Mouse (Mus musculus) hindbrain, embryonic 12.5 days (tissue): ENCODE results near the gene Igdcc3. TPM values are rescaled to one million over a fixed set of nuclear protein-coding genes. Genes with fewer than 3 reads are reported as not detected.
A peak's percentile ranks its signal among the peaks of the same experiment; 100 is the strongest.
"Not testable (repeated sequence)": the region's sequence is repeated elsewhere in the genome, so short reads cannot be mapped to it uniquely, and the experiment has no call there.

Experiments used
- ATAC-seq: fragments of 200-750 bp; cut with Nextera tagmentation; 2 replicates; pipeline ENCODE4 v1.8.0; 2017; ENCODE audit warnings: moderate TSS enrichment; ENCODE audit not compliant: low FRiP score
- H3K27ac ChIP-seq: fragments of 300-500 bp; sonication (generic); 2 replicates; pipeline ENCODE4 v1.5.1; 2016; ENCODE audit warnings: mild to moderate bottlenecking
- H3K27me3 ChIP-seq: fragments of 300-500 bp; sonication (generic); 2 replicates; pipeline ENCODE4 v1.6.1; 2016; ENCODE audit warnings: mild to moderate bottlenecking
- H3K36me3 ChIP-seq: fragments of 300-500 bp; sonication (generic); 2 replicates; pipeline ENCODE4 v1.6.1; 2016; ENCODE audit warnings: mild to moderate bottlenecking
- H3K4me1 ChIP-seq: fragments of 300-500 bp; sonication (generic); 2 replicates; pipeline ENCODE4 v1.6.1; 2016
- H3K4me2 ChIP-seq: fragments of 300-500 bp; sonication (generic); replicated peaks from 2 replicates; pipeline ENCODE4 v1.6.1; 2016; ENCODE audit warnings: mild to moderate bottlenecking
- H3K4me3 ChIP-seq: fragments of 300-500 bp; sonication (generic); 2 replicates; pipeline ENCODE4 v1.5.1; 2016; ENCODE audit warnings: mild to moderate bottlenecking
- H3K9ac ChIP-seq: fragments of 300-500 bp; sonication (generic); 2 replicates; pipeline ENCODE4 v1.6.1; 2016; ENCODE audit warnings: mild to moderate bottlenecking, moderate library complexity
- H3K9me3 ChIP-seq: fragments of 300-500 bp; sonication (generic); replicated peaks from 2 replicates; pipeline ENCODE4 v1.6.1; 2016; ENCODE audit warnings: mild to moderate bottlenecking
- WGBS: fragments of 180-500 bp; shearing (Covaris S2); methylation state at CpG from one replicate; pipeline ENCODE4 v1.1.7; 2016; 5-methylcytosine and 5-hydroxymethylcytosine counted together
- polyA plus RNA-seq: library from polyadenylated mRNA; unstranded; fragments of >200 nt; fragmentation: Nextera tagmentation; extraction: Ambion mirVana; gene quantifications from 2 replicates; pipeline ENCODE4 v1.2.1, GENCODE M21; 2016

Igdcc3 gene
- polyA plus RNA-seq, 1 experiment from 2014 or later, result 34.4 TPM

DNA sequence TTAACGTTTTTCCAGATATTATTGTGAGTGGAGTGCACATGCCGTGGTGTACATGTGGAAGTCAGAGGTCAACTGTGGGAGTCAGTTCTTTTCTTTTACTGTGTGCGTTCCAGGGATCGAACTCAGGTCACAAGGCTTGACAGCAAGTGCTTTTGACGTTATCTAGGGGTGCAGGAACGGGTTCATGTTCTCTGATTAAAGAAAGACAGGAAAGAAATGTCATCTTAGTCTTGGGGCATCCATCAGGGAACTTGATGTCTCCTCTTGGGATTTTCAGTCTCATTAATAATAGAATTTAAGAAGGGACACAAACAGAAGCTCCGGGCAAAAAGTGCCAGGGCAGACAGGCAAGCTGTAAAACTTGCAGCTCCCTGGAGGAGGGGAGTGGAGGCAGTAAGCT is 58.7 kb downstream of the Igdcc3 start:
- peak overlapping the region; percentile 36 for H3K27ac ChIP-seq
- 61% methylated on average over 7 of the region's 7 CpGs for WGBS
- H3K4me1 ChIP-seq, result peaks cover 14% of the 10 kb centered on the region
- no peaks in the 10 kb centered on the region for H3K27me3 ChIP-seq
- H3K9me3 ChIP-seq, result no peaks in the 10 kb centered on the region
- no peak overlapping the region for H3K9ac ChIP-seq
- H3K4me3 ChIP-seq, result no peak overlapping the region
- ATAC-seq, result no peak
- no peaks in the 10 kb centered on the region for H3K36me3 ChIP-seq
- H3K4me2 ChIP-seq, result no peak overlapping the region

DNA sequence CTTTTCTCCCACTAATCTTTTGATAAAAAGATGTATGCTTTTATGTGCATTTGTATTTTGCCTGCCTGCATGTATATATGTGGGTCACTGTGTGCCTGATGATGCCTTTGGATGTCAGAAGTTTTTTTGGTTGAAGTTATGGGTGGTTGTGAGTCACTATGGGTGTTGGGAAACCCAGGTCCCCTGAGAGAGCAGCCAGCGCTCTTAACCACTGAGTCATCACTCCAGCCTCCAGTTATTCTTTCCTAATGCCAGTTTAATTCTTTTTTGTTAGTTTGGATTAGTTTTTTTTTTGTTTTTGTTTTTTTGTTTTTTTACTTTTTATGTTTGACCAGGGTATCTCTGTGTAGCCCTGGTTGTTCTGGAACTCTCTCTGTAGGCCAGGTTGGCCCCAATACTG is 59.6 kb downstream of the Igdcc3 start:
- H3K27ac ChIP-seq, result peak overlapping the region; percentile 36; the same call in 1 of the 2 replicates
- H3K27me3 ChIP-seq, result no peaks in the 10 kb centered on the region
- H3K9me3 ChIP-seq, result no peaks in the 10 kb centered on the region
- H3K4me2 ChIP-seq, result no peak overlapping the region
- ATAC-seq, result no peak
- 77% methylated on average over 1 of the region's 1 CpGs for WGBS
- peaks cover 9% of the 10 kb centered on the region for H3K4me1 ChIP-seq
- H3K9ac ChIP-seq, result no peak overlapping the region
- H3K4me3 ChIP-seq, result no peak overlapping the region
- H3K36me3 ChIP-seq, result no peaks in the 10 kb centered on the region

DNA sequence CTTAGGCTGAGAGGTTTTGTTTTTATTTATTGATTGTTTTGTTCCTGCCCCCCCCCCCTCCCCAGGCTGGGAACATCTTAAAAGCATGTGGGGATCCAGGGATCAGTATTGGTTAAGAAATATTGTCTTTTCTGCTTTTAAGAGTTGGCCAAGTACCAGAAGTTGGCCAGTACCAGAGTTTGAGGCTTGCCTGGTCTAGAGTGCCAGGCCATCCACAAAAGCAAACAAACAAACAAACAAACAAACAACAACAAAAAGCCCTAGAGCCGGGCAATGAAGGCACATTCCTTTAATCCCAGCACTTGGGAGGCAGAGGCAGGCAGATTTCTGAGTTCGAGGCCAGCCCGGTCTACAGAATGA is 60.0 kb downstream of the Igdcc3 start:
- H3K9me3 ChIP-seq, result no peaks in the 10 kb centered on the region
- H3K4me2 ChIP-seq, result no peak overlapping the region
- H3K4me1 ChIP-seq, result peaks cover 5% of the 10 kb centered on the region
- 49% methylated on average over 3 of the region's 3 CpGs for WGBS
- no peak for ATAC-seq
- H3K27ac ChIP-seq, result peak overlapping the region; percentile 82
- H3K4me3 ChIP-seq, result no peak overlapping the region
- H3K36me3 ChIP-seq, result no peaks in the 10 kb centered on the region
- H3K9ac ChIP-seq, result no peak overlapping the region
- H3K27me3 ChIP-seq, result no peaks in the 10 kb centered on the region

DNA sequence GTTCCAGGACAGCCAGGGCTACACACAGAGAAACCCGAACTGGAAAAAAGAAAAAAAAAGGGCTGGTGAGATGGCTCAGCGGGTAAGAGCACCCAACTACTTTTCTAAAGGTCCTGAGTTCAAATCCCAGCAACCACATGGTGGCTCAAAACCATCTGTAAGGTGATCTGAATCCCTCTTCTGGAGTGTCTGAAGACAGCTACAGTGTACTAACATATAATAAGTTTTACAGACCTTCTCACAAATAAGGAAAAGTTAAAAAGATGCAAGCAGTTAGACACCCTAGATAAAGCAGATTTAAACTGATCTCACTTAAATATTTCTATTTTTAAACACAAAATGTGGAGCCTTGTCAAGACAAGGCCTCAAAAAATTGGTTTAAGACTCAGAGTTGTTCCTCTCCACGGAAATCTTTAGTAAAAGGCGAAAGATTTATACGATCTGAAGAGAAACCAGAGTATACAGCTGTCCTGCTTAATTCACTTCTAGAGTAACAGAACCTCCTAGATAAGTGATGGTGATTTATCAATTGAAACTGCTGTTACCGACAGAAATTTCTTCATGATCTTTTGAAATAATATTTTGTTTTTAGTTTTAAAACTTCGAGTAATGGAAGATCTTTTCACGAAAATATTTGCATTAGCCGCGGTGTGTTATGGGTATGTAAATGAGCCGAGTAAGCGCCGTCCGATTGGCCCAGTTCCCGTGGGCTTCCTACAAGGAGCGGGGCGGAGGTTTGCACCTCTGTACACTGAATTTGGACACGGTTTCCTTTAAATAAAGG is 60.6 kb downstream of the Igdcc3 start:
- no peaks in the 10 kb centered on the region for H3K9me3 ChIP-seq
- H3K4me1 ChIP-seq, result 0 out of 2 replicates have a peak, but pooled peaks cover 2% of the 10 kb centered on the region
- peak overlapping the region; percentile 82 for H3K27ac ChIP-seq
- no peaks in the 10 kb centered on the region for H3K36me3 ChIP-seq
- H3K4me3 ChIP-seq, result peak overlapping the region; percentile 37
- H3K4me2 ChIP-seq, result peak overlapping the region; percentile 56
- WGBS, result under 1% methylated on average over 18 of the region's 18 CpGs
- H3K9ac ChIP-seq, result peak overlapping the region; percentile 47
- ATAC-seq, result peak; percentile 92
- no peaks in the 10 kb centered on the region for H3K27me3 ChIP-seq

DNA sequence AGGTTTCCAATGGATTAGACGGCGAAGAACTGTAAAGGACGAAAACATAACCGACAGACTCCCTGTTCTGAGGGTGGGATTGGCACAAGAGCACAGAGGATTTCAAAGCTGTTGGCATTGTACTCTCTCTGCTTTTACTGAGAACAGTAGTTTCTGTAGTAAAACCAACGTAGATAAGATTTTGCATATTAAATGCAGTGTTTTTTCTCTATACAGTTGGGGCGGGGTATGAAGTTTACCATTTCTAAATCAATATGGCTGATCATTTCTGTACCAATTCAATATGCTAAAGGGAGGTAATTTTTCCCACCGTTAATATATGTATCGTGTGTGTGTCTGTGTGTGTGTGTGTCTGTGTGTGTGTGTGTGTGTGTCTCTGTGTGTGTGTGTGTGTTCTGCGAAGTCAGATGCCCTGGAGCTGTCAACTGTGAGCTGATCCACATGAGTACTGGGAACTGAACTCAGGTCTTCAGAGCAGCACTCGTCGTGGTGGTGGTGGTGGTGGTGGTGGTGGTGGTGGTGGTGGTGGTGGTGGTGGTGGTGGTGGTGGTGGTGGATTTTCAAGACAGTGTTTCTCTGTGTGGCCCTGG is 61.3 kb downstream of the Igdcc3 start:
- 14% methylated on average over 9 of the region's 11 CpGs for WGBS
- Histone ChIP-seq H3K27me3 (no peaks in the 10 kb centered on the region), H3K27ac (peak overlapping the region; percentile 82), H3K9me3 (no peaks in the 10 kb centered on the region), H3K36me3 (no peaks in the 10 kb centered on the region), H3K9ac (peak overlapping the region; percentile 47), H3K4me2 (peak overlapping the region; percentile 56), H3K4me1 (no peaks in the 10 kb centered on the region), H3K4me3 (peak overlapping the region; percentile 37)
- ATAC-seq, result peak; percentile 42; the same call in 1 of the 2 replicates

DNA sequence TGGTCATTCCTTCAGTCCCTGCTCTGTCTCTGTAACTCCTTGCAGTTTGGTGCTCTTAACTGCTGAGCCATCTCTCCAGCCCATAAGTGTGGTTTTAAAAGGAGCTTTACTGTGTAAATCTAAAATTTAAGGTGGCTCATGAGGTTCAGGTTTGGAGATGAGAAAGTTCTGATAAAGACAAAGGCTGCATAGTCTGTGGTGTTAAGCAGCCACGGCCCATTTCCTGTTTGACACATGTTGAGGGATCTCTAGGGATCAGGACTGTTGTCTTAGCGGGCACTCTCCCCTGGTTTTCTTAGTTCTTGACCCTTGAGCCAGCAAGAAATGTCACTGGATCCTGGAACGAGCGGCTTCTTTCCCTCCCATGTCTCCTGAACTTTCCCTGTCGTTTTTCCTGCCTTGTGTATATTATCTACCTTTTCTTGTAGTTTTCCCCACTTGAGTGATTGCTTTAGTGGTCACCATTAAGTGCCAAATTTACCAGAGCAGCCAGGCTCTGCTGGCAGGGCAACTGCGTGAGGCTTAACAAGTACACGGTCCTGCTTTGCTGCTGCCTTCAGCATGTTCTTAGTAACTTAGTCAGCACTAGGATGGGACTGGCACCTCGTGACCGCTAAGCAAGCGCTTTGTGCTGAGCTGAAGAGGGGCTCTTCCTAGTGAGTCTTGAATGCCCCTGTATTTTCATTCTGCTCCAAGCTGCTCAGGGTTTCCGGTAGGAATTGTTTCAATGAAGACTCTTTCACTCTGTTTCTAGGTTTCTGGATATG is 64.2 kb downstream of the Igdcc3 start:
- no peak overlapping the region for H3K4me2 ChIP-seq
- no peaks in the 10 kb centered on the region for H3K9me3 ChIP-seq
- no peak overlapping the region for H3K27ac ChIP-seq
- 65% methylated on average over 11 of the region's 11 CpGs for WGBS
- ATAC-seq, result no peak
- H3K4me1 ChIP-seq, result no peaks in the 10 kb centered on the region
- no peak overlapping the region for H3K9ac ChIP-seq
- H3K27me3 ChIP-seq, result no peaks in the 10 kb centered on the region
- no peak overlapping the region for H3K4me3 ChIP-seq
- no peaks in the 10 kb centered on the region for H3K36me3 ChIP-seq

DNA sequence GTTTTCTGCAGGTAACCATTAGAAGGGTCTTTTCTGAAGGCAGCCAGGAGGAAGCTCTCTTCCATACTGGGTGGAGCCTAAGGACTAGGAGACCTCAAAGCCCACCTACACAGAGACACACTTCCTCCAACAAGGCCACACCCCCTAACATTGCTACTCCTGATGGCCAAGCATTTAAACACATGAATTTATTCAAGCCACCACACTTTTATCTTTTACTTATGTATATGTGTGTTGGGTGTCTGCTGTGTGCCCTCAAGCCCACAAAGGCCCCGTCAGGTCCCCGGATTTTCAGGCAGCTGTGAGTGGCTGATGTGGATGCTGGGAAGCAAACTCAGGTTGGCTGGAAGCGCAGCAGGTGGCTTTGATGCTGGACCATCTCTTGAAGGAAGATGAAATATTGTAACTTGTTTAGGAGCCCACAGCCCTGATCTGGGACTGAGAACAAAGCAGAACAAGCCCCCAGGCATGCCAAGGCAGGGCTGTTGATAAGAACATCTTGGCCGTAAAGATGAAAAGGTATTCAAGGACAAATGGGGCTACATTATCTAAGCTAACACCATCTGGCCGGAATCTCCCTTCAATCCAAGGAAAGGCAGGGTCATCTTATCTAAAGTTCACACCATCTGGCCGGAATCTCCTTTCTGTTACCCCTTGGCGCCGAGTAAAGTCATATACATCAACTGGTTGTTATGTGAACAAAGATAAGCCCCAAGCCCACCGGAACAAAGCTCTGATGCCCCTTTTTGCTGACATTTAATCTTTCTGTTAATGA is 66.2 kb downstream of the Igdcc3 start:
- WGBS, result 91% methylated on average over 9 of the region's 9 CpGs
- H3K9me3 ChIP-seq, H3K4me2 ChIP-seq, H3K27me3 ChIP-seq, H3K27ac ChIP-seq, H3K9ac ChIP-seq, H3K4me1 ChIP-seq, ATAC-seq, H3K36me3 ChIP-seq, H3K4me3 ChIP-seq: not testable (repeated sequence)

DNA sequence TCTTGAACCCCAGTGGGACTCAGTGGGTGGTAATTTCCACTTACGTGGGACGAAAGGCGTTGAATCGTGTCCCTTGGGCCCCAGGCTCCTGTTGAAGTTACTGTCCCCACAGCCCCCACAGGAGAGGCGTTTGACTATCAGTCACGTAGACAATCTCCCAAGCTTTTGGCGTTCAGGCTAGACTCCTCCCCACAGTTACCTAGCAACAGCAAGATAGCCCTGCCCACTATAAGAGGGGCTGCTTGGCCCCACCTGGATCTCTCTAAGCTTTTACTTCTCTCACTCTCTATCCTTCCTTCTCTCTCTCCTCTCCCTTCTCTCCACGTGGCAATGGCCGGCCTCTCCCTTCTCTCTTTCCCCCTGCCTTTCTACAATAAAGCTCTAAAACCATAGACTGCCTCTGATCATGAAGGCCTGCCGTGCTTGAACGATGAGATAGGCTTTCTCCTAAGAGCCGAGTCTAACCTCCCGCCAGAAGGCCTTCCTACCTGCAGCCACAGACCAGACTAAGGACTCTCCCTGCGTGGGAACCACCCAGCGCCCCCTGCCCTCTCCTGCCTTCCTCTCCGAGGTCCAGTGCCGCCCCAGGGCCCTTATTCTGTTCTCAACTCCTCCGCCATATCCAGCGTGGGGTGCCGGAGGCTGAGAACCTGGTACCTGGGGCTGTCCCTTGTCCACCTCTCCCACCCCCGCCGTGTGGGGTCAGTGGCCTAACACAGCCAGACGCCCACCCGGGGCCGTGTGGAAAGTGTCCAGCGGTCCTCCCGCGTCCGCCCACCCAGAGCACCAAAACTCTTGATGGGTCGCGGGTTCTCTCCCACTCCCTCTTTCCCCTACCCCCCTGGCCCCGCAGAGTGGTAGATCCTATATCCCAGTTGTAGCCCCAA is 67.5 kb downstream of the Igdcc3 start:
- H3K9ac ChIP-seq, result no peak overlapping the region
- no peaks in the 10 kb centered on the region for H3K27me3 ChIP-seq
- H3K36me3 ChIP-seq, result no peaks in the 10 kb centered on the region
- no peak for ATAC-seq
- H3K4me2 ChIP-seq, result no peak overlapping the region
- H3K4me1 ChIP-seq, result no peaks in the 10 kb centered on the region; the same call in 1 of the 2 replicates
- H3K4me3 ChIP-seq, result no peak overlapping the region
- 88% methylated on average over 32 of the region's 32 CpGs for WGBS
- H3K9me3 ChIP-seq, result no peaks in the 10 kb centered on the region
- H3K27ac ChIP-seq, result no peak overlapping the region

DNA sequence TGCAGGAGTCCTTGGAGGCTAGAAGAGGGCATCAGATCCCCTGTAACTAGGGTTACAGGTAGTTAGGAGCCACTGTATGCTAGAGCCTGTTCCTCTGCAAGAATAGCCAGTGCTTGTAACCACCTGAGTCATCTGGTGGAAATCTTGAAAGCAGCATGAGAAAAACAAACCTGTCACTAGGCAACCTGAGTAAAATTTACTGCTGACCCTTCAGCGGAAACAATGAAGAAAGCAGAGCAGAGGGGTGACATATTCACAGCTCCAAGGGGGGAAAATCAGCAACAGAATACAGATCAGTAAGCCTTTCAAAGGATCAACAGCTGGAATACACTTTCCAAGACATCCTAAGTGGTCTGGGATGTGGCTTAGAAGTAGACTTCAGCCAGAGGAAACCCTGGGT is 70.6 kb downstream of the Igdcc3 start:
- Histone ChIP-seq H3K9ac (no peak overlapping the region), H3K4me1 (peaks cover 7% of the 10 kb centered on the region), H3K9me3 (no peaks in the 10 kb centered on the region), H3K4me3 (no peak overlapping the region), H3K27ac (no peak overlapping the region), H3K4me2 (no peak overlapping the region), H3K36me3 (no peaks in the 10 kb centered on the region), H3K27me3 (no peaks in the 10 kb centered on the region)
- 50% methylated on average over 1 of the region's 1 CpGs for WGBS
- ATAC-seq, result no peak

DNA sequence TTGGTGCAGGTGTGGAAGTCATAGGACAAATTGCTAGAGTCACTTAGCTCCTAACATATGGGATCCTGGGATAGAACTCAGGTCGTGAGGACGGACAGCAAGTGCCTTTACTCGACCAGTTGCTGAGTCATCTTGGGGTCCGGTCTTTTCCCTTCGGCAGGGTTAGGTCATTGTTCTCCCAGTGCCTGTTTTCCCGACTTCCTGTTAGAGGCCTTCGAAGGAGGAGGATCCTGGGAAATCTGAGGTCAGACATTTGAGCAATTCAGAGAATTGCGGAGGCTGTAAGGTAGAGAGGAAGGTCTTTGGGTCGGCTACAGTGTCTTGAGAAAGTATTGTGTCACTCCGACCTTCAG is 73.4 kb downstream of the Igdcc3 start:
- no peak; the same call in 1 of the 2 replicates for ATAC-seq
- Histone ChIP-seq H3K9ac (peak overlapping the region; percentile 84; the same call in 1 of the 2 replicates), H3K4me1 (peaks cover 11% of the 10 kb centered on the region), H3K4me2 (peak overlapping the region; percentile 86), H3K27me3 (no peaks in the 10 kb centered on the region), H3K9me3 (no peaks in the 10 kb centered on the region), H3K4me3 (peak overlapping the region; percentile 55), H3K27ac (peak overlapping the region; percentile 91), H3K36me3 (no peaks in the 10 kb centered on the region)
- 13% methylated on average over 10 of the region's 10 CpGs for WGBS

DNA sequence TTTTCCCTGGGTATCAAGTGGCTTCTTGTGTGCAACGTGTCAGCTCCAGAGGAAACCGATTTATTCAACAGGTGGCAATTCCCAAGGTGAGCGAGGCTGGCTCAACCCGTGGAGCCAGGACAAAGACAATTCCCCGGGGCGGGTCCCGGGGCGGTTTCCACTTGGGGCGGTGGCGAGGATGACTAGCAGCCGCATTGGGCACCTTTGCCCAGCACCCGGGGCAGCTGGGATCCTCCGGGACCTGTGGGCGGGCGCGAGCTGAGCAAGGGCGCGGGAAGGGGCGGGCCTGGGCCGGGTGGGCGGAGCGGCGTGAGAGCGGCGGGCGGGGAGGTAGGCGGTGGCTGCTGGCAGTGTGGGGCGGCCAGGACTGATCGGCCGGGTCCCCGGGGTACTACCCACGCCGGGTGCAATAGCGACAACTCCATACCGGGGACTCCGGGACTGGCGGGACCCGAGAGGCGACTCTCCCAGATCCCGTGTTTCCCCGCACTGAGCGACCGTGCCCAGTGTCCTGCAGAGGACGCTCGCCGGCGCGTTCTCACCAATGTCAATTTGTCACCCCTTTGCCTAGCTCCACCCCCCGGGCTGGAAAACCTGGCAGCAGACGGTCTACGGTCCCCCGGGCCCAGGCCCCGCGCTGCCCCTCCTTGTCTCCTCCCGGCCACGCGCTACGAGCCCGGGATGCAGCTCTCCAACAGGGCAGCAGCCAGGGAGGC is 73.9 kb downstream of the Igdcc3 start:
- Histone ChIP-seq H3K4me3 (peak overlapping the region; percentile 55), H3K27ac (peak overlapping the region; percentile 91), H3K9ac (peak overlapping the region; percentile 84), H3K4me2 (peak overlapping the region; percentile 86), H3K9me3 (no peaks in the 10 kb centered on the region), H3K4me1 (peaks cover 11% of the 10 kb centered on the region), H3K27me3 (no peaks in the 10 kb centered on the region), H3K36me3 (no peaks in the 10 kb centered on the region)
- peak; percentile 94 for ATAC-seq
- 1% methylated on average over 53 of the region's 59 CpGs for WGBS
